Mouse (Mus musculus): Measurements from ENCODE around the gene Mink1. TPM values are rescaled to one million over a fixed set of nuclear protein-coding genes. Genes with fewer than 3 reads are reported as not detected.

Gene Mink1
- polyA plus RNA-seq, 1 experiment: 41.3 TPM

- no peak for DNase-seq (ENCODE audit: low read depth, low spot score)
- 89% methylated on average over 6 of the region's 6 CpGs for WGBS
Observed at GRCm38 (mm10) chr11:70663957-70664356, 101.3 kb downstream of the Mink1 start.

Other genes with a start within 250 kb of the Mink1 start
- gene Alox12e, start 240.3 kb upstream of the Mink1 start, polyA plus RNA-seq (2012; rRNA removed): 0.33 and 0.48 TPM in 2 replicates
- gene Alox15, start 210.8 kb upstream of the Mink1 start, polyA plus RNA-seq (2012; rRNA removed): 1.3 and 4.1 TPM in 2 replicates
- 11.9 and 12.4 TPM in 2 replicates for gene Pelp1, start 152.8 kb upstream of the Mink1 start, polyA plus RNA-seq (2012; rRNA removed)
- gene Arrb2, start 130.2 kb upstream of the Mink1 start, polyA plus RNA-seq (2012; rRNA removed): 31.7 and 36.2 TPM in 2 replicates
- 28.0 and 31.7 TPM in 2 replicates for gene Med11, start 111.0 kb upstream of the Mink1 start, polyA plus RNA-seq (2012; rRNA removed)
- gene Zmynd15, start 103.4 kb upstream of the Mink1 start, polyA plus RNA-seq (2012; rRNA removed): 4.6 and 5.0 TPM in 2 replicates
- 31.8 and 40.5 TPM in 2 replicates for gene Cxcl16, start 102.9 kb upstream of the Mink1 start, polyA plus RNA-seq (2012; rRNA removed)
- gene Tm4sf5, start 57.6 kb upstream of the Mink1 start, polyA plus RNA-seq (2012; rRNA removed): 168 and 625 TPM in 2 replicates
- 0.19 TPM in 1 of 2 replicates, not detected in the other for gene Vmo1, start 48.3 kb upstream of the Mink1 start, polyA plus RNA-seq (2012; rRNA removed)
- gene Gltpd2, start 43.7 kb upstream of the Mink1 start, polyA plus RNA-seq (2012; rRNA removed): 0.98 and 4.7 TPM in 2 replicates
- gene Psmb6, start 37.5 kb upstream of the Mink1 start, polyA plus RNA-seq (2012; rRNA removed): 394 and 397 TPM in 2 replicates
- not detected in 2 replicates for gene Gm40193, start 29.9 kb upstream of the Mink1 start, polyA plus RNA-seq (2012; rRNA removed)
- 15.4 and 30.5 TPM in 2 replicates for gene Pld2, start 22.8 kb upstream of the Mink1 start, polyA plus RNA-seq (2012; rRNA removed)
- not detected in 2 replicates for gene 4930544D05Rik, start 53.0 kb downstream of the Mink1 start, polyA plus RNA-seq (2012; rRNA removed)
- 0.07 and 0.15 TPM in 2 replicates for gene Chrne, start 56.3 kb downstream of the Mink1 start, polyA plus RNA-seq (2012; rRNA removed)
- gene Gp1ba, start 76.2 kb downstream of the Mink1 start, polyA plus RNA-seq (2012; rRNA removed): 0.04 TPM in 1 of 2 replicates, not detected in the other
- gene Rnf167, start 84.4 kb downstream of the Mink1 start, polyA plus RNA-seq (2012; rRNA removed): 76.9 and 101 TPM in 2 replicates
- 118 and 151 TPM in 2 replicates for gene Slc25a11, start 84.6 kb downstream of the Mink1 start, polyA plus RNA-seq (2012; rRNA removed)
- 2,199 and 2,395 TPM in 2 replicates for gene Pfn1, start 91.8 kb downstream of the Mink1 start, polyA plus RNA-seq (2012; rRNA removed)
- 19.9 and 31.2 TPM in 2 replicates for gene Eno3, start 94.3 kb downstream of the Mink1 start, polyA plus RNA-seq (2012; rRNA removed)
- 35.9 and 39.8 TPM in 2 replicates for gene Spag7, start 106.5 kb downstream of the Mink1 start, polyA plus RNA-seq (2012; rRNA removed)
- gene Camta2, start 125.2 kb downstream of the Mink1 start, polyA plus RNA-seq (2012; rRNA removed): 48.8 and 53.2 TPM in 2 replicates
- gene Inca1, start 137.3 kb downstream of the Mink1 start, polyA plus RNA-seq (2012; rRNA removed): 0.95 and 0.99 TPM in 2 replicates
- gene Kif1c, start 137.7 kb downstream of the Mink1 start, polyA plus RNA-seq (2012; rRNA removed): 62.0 and 74.5 TPM in 2 replicates
- gene Zfp3, start 201.3 kb downstream of the Mink1 start, polyA plus RNA-seq (2012; rRNA removed): 0.92 and 1.9 TPM in 2 replicates
- gene Scimp, start 249.7 kb downstream of the Mink1 start, polyA plus RNA-seq (2012; rRNA removed): 2.0 and 3.8 TPM in 2 replicates